Mouse (Mus musculus): ENCODE results near the gene N4bp2. TPM values are rescaled to one million over a fixed set of nuclear protein-coding genes. Genes with fewer than 3 reads are reported as not detected.

Gene N4bp2
- polyA plus RNA-seq, 1 experiment, result 9.7 TPM

DNA sequence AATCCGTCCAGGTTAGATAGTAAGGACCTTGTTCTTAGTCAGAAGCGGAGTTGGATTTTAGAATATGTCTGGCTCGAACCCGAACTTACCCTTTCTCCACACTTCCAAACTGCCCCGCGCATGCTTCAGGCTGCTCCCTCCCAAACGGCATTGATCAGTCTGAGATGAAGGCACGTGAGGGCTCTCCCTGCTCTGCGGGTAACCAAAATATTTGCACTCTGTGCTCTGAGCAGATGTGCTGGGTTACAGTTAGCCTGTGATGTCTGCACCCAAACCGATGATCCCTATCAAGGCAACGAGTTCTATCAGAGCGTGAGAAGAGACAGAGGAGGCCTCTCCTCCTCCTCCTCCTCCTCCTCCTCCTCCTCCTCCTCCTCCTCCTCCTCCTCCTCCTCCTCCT, 94.6 kb downstream of the N4bp2 start:
- TF ChIP-seq CTCF (IDR thresholded peaks at IDR 0.05; ENCODE audit: control insufficient read depth, insufficient read depth, insufficient replicate concordance, low read depth, low read length) (no peak), POLR2A (IDR thresholded peaks at IDR 0.05; ENCODE audit: control insufficient read depth, low read depth, low read length) (no peak)
- Histone ChIP-seq H3K4me1 (ENCODE audit: control insufficient read depth, insufficient read depth, low read length) (peaks cover 2% of the 10 kb centered on the region), H3K4me3 (ENCODE audit: control insufficient read depth, low read depth, low read length) (peak overlapping the region; percentile 50), H3K36me3 (ENCODE audit: control insufficient read depth, insufficient read depth, low read length) (no peaks in the 10 kb centered on the region), H3K27me3 (ENCODE audit: control insufficient read depth, insufficient read depth, low read length) (no peaks in the 10 kb centered on the region), H3K27ac (ENCODE audit: control insufficient read depth, insufficient read depth, low read depth, low read length) (no peak overlapping the region)

DNA sequence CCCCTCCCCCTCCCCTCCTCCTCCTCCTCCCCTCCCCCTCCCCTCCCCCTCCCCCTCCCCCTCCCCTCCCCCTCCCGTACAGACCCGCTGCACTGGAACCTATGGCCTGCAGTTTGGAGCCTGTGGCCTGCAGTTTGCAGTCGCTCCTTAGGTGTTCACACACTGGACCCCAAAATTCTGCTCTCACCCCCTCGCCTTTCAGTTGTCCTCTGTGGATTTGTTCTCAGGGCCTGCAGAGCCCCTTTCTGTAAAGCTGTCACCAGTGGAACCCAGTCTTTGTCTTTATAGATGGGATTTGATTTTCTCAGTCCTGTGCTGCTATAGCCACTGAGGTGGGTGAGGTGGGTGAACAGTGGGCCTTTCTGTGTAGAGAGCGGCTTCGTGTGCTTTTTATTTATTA, 95.0 kb downstream of the N4bp2 start:
- H3K4me1 ChIP-seq (ENCODE audit: control insufficient read depth, insufficient read depth, low read length), result peaks cover 3% of the 10 kb centered on the region
- H3K36me3 ChIP-seq (ENCODE audit: control insufficient read depth, insufficient read depth, low read length), result no peaks in the 10 kb centered on the region
- no peak overlapping the region for H3K27ac ChIP-seq (ENCODE audit: control insufficient read depth, insufficient read depth, low read depth, low read length)
- H3K27me3 ChIP-seq (ENCODE audit: control insufficient read depth, insufficient read depth, low read length), result no peaks in the 10 kb centered on the region
- H3K4me3 ChIP-seq (ENCODE audit: control insufficient read depth, low read depth, low read length), result no peak overlapping the region
- TF ChIP-seq CTCF (IDR thresholded peaks at IDR 0.05; ENCODE audit: control insufficient read depth, insufficient read depth, insufficient replicate concordance, low read depth, low read length) (no peak), POLR2A (IDR thresholded peaks at IDR 0.05; ENCODE audit: control insufficient read depth, low read depth, low read length) (no peak)

DNA sequence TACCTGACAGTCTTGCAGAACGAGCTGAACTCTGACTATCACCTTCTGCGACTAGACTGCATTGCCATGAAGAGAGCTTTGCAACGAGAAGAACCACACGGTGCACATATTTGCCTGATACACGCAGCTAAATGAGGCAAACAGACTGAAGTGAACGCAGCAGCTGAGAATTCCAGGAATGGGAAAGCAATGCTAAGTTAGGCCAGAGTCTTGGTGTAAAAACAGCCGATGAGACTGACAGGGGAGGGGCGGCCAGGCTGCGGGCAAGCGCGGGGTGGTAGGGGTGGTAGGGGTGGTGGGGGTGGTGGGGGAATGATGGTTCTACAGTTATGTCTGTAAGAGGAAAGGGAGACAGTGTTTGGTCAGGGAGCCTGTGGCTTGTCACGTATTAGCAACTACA, 95.6 kb downstream of the N4bp2 start:
- Histone ChIP-seq H3K4me1 (ENCODE audit: control insufficient read depth, insufficient read depth, low read length) (peaks cover 4% of the 10 kb centered on the region), H3K27ac (ENCODE audit: control insufficient read depth, insufficient read depth, low read depth, low read length) (no peak overlapping the region), H3K27me3 (ENCODE audit: control insufficient read depth, insufficient read depth, low read length) (no peaks in the 10 kb centered on the region), H3K36me3 (ENCODE audit: control insufficient read depth, insufficient read depth, low read length) (no peaks in the 10 kb centered on the region), H3K4me3 (ENCODE audit: control insufficient read depth, low read depth, low read length) (no peak overlapping the region)
- TF ChIP-seq POLR2A (IDR thresholded peaks at IDR 0.05; ENCODE audit: control insufficient read depth, low read depth, low read length) (no peak), CTCF (IDR thresholded peaks at IDR 0.05; ENCODE audit: control insufficient read depth, insufficient read depth, insufficient replicate concordance, low read depth, low read length) (no peak)

DNA sequence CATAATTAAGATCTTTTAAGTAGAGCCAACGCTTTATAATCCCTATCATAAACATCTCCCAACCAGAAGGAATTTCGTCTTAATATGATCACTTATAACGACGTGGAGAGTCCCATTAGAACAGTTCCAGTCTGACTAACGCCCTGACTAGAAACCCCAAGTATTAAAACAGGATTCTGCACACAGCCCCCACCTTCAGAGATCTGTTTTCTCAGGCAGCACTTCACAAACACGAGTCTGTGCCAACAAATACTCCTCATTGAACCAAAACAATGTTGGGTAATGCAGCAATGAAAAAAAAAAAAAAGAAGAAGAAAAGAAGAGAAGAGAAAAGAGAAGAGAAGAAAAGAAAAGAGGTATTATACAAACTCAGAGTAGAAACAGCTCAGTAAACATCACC, 96.1 kb downstream of the N4bp2 start:
- Histone ChIP-seq H3K27me3 (ENCODE audit: control insufficient read depth, insufficient read depth, low read length) (no peaks in the 10 kb centered on the region), H3K36me3 (ENCODE audit: control insufficient read depth, insufficient read depth, low read length) (no peaks in the 10 kb centered on the region), H3K27ac (ENCODE audit: control insufficient read depth, insufficient read depth, low read depth, low read length) (no peak overlapping the region), H3K4me3 (ENCODE audit: control insufficient read depth, low read depth, low read length) (no peak overlapping the region), H3K4me1 (ENCODE audit: control insufficient read depth, insufficient read depth, low read length) (peaks cover 4% of the 10 kb centered on the region)
- no peak for TF ChIP-seq POLR2A (IDR thresholded peaks at IDR 0.05; ENCODE audit: control insufficient read depth, low read depth, low read length)
- TF ChIP-seq CTCF (IDR thresholded peaks at IDR 0.05; ENCODE audit: control insufficient read depth, insufficient read depth, insufficient replicate concordance, low read depth, low read length), result no peak

DNA sequence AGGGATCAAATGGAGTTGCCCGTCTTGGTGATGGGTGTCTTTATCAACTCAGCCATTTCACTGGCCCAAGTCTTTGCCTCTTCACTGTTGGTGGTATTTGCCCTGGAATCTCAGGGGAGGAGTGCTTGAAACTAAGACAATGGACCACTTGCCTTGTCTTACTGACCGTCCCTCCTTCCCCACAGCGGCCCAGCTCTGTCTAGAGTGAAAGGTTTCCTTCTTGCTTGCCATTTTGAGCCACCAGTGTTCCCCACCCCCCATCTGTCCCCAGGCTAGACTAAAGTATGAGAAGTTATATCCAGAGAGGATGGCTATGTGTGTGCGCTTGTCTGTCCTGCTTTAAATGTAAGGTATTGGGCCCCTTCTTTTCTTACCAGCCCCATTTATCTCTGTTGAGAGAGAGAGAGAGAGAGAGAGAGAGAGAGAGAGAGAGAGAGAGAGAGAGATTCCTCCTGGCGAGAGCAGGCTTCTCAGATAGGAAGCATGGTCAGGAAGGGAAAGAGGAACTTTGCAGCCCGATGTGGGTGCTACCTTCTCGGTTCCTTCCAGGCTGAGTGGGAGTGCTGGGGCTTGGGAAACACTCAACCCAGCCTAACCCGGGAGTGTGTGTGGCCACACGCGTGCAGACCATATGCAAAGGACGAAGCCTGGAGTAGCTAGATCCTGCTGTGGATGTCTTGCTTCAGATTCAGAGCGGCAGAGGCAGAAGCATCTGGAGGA, 97.1 kb downstream of the N4bp2 start:
- Histone ChIP-seq H3K4me1 (ENCODE audit: control insufficient read depth, insufficient read depth, low read length) (peaks cover 4% of the 10 kb centered on the region), H3K27me3 (ENCODE audit: control insufficient read depth, insufficient read depth, low read length) (no peaks in the 10 kb centered on the region), H3K4me3 (ENCODE audit: control insufficient read depth, low read depth, low read length) (no peak overlapping the region), H3K36me3 (ENCODE audit: control insufficient read depth, insufficient read depth, low read length) (no peaks in the 10 kb centered on the region), H3K27ac (ENCODE audit: control insufficient read depth, insufficient read depth, low read depth, low read length) (no peak overlapping the region)
- TF ChIP-seq CTCF (IDR thresholded peaks at IDR 0.05; ENCODE audit: control insufficient read depth, insufficient read depth, insufficient replicate concordance, low read depth, low read length) (no peak), POLR2A (IDR thresholded peaks at IDR 0.05; ENCODE audit: control insufficient read depth, low read depth, low read length) (no peak)

DNA sequence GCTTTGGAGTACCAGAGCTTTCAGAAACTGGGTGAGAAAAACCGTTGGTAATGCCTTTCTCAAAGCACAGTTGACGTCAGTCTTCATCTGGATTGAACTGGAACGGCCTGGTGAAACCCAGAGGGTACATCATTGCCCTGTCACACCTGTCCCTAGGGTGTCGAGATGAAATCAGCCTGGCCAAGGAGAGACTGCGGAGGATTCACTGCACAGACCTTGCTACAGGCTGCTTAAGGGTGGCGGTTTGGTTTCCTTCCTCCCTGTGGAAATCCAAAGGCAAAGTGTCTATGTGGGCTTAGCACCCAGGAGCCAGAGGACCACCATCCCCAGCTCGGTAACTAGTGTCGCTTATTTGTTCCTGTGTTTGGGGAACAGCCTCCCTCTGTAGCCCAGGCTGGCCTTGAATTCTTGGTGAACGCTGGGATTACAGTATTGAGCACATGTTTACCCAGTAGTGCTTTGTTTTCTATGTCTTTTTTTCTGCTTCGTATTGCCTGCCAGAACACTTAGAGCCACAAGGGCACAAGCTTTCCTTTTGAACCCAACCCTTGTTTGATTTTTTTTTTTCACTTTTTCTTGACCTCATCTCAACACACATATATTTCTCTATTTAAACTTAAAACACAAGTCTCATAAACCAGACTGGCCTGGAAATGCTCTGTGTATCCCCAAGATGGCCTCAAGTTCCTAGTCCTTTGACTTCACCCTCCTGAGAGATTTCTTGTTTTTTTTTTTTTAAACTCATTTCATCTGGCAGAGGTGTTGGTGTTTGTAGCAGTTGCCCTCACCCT, 98.0 kb downstream of the N4bp2 start, which contains the start of gene Rhoh:
Gene Rhoh, plus strand, starts transcription at position 60 of the 791 bp plus-strand sequence.
- H3K27ac ChIP-seq (ENCODE audit: control insufficient read depth, insufficient read depth, low read depth, low read length), result no peak within 1 kb of the TSS
- no peaks in the 10 kb centered on the region for H3K36me3 ChIP-seq (ENCODE audit: control insufficient read depth, insufficient read depth, low read length)
- no peak for TF ChIP-seq CTCF (IDR thresholded peaks at IDR 0.05; ENCODE audit: control insufficient read depth, insufficient read depth, insufficient replicate concordance, low read depth, low read length)
- TF ChIP-seq POLR2A (IDR thresholded peaks at IDR 0.05; ENCODE audit: control insufficient read depth, low read depth, low read length), result no peak
- peaks cover 4% of the 10 kb centered on the region for H3K4me1 ChIP-seq (ENCODE audit: control insufficient read depth, insufficient read depth, low read length)
- H3K4me3 ChIP-seq (ENCODE audit: control insufficient read depth, low read depth, low read length), result no peak within 1 kb of the TSS
- H3K27me3 ChIP-seq (ENCODE audit: control insufficient read depth, insufficient read depth, low read length), result no peaks in the 10 kb centered on the region

DNA sequence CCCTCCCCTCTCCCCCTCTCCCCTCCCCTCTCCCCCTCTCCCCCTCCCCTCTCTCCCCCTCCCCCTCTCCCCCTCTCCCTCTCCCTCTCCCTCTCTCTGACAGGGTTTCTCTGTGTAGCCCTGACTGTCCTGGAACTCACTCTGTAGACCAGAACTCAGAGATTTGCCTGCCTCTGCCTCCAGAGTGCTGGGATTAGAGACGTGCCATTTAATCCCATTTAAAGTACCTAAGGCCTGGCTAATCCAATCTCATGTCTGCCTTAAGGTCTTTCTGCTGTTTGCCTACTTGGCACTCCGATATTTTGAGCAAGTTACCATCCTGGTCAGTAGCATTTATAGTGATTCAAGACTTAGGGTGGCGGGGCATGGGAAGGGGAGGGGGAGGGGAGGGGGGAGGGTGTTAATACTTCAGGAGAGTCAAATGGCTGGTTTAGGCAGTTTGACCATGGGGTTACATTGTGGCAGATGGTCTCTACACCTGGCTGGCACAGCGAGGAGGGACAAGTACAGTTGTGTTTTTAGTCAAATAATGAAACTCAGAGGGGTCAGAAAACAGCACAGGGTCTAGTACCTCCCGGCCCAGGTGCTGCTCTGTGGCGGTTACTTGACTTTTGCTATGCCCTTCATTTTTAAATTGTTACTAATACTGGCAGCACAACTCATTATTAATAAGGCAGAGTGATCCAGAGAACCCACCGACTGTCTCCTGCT, 99.1 kb downstream of the N4bp2 start:
- no peak overlapping the region for H3K4me3 ChIP-seq (ENCODE audit: control insufficient read depth, low read depth, low read length)
- no peak overlapping the region for H3K27ac ChIP-seq (ENCODE audit: control insufficient read depth, insufficient read depth, low read depth, low read length)
- peaks cover 4% of the 10 kb centered on the region for H3K4me1 ChIP-seq (ENCODE audit: control insufficient read depth, insufficient read depth, low read length)
- no peaks in the 10 kb centered on the region for H3K36me3 ChIP-seq (ENCODE audit: control insufficient read depth, insufficient read depth, low read length)
- TF ChIP-seq POLR2A (IDR thresholded peaks at IDR 0.05; ENCODE audit: control insufficient read depth, low read depth, low read length) (no peak), CTCF (IDR thresholded peaks at IDR 0.05; ENCODE audit: control insufficient read depth, insufficient read depth, insufficient replicate concordance, low read depth, low read length) (no peak)
- H3K27me3 ChIP-seq (ENCODE audit: control insufficient read depth, insufficient read depth, low read length), result no peaks in the 10 kb centered on the region

Measured in testis, adult 2 months (tissue).